Mouse (Mus musculus) thymus, postnatal 10 days (tissue): ENCODE measurements around the gene Krtap1-4.

Source experiments
- DNase-seq, 2 experiments: peaks; one replicate each; pipeline ENCODE4 v3.0.0; 2021; ENCODE audit warnings: low spot score in 2 of 2

The Krtap1-4 gene

DNA sequence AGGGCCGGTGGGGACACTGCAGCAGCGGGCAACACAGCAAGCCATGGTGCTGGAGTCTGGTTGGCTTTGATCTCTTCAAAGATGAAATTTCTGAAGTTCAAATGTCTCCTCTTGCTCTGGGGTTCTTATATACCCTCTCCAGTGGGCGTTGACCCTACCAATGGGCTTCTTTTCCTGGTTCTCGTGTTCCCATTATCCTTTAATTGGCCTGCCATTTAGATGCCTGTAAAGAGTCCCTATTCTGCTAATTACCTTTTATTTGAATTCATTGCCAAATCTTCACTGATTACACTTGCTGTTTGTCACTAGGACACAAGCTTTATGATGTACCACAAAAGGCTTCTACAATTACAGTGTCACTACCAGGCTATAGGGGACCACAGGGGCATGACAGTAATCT lies 32.7 kb downstream of the Krtap1-4 start, which contains the start of gene Krtap3-3:
Krtap3-3 (minus strand) TSS at position 101 of the 400 bp plus-strand sequence.
- no peak for DNase-seq

DNA sequence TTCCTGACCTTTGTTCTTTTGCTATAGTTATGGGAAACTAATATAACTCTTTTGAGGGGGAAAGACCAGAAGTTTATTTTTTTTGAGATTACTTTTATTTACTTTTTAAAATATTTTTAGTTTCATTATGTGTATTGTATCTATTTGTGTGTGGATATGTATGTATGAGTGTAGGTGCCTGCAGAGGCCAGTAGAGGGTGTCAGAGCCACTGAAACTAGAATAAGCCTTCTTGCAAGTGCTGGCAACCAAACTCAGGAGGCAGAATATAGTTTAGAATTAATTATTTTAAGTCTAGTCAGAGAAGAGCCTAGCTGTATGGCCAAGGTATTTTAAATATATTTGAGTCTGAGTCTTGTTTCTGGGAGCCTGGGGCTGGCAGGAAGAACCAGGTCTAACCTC lies 35.6 kb downstream of the Krtap1-4 start:
- DNase-seq, result no peak

DNA sequence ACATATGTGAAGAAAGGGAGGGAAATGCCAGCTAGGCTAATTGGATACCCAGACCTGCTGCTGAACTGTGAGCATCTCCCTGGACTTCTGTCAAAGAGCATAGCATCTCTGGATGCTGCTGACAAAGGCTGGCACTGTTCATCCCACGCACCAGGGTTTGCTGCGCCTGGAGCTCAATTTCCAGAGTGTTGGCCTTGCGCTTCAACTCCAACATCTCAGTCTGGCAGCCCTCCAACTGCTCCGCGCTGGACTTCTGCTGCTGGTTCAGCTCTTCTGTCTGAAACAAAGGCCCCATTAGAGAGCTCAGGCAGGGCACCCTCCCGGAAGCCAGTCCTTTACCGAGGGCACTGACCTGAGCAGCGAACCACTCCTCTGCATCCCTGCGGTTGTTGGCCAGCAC lies 43.7 kb downstream of the Krtap1-4 start:
- DNase-seq, result no peak
